Mouse (Mus musculus) CH12.LX (cell line): ENCODE measurements at regions not wholly inside any gene's neighbourhood (a gene's known extent, or its start where the extent isn't known, plus 50 kb on each side); places are given as distances from the start of the nearest gene placed in this dataset.

ENCODE experiments used
- BHLHE40 ChIP-seq: IDR thresholded peaks from 2 replicates; pipeline ENCODE4 v1.6.1; 2011; ENCODE audit warnings: mild to moderate bottlenecking, low read depth, low read length, improper control_type of control experiment
- CTCF ChIP-seq, 2 experiments: IDR thresholded peaks in 1 of 2; conservative IDR thresholded peaks in 1 of 2; 2 replicates each; pipeline ENCODE4 v1.5.1; 2011 to 2012; ENCODE audit warnings: low read depth in 2 of 2, low read length in 2 of 2, improper control_type of control experiment in 1 of 2, inconsistent platforms in 1 of 2, mild to moderate bottlenecking in 1 of 2, moderate library complexity in 1 of 2
- JUND ChIP-seq: conservative IDR thresholded peaks from 2 replicates; pipeline ENCODE4 v1.6.1; 2011; ENCODE audit warnings: low read depth, low read length, improper control_type of control experiment
- KAT2A ChIP-seq: IDR thresholded peaks from 2 replicates; pipeline ENCODE4 v1.6.1; 2012; ENCODE audit warnings: low read length, improper control_type of control experiment, inconsistent platforms; ENCODE audit not compliant: insufficient replicate concordance
- MEF2A ChIP-seq: IDR thresholded peaks from 2 replicates; pipeline ENCODE4 v1.6.1; 2014; ENCODE audit warnings: low read depth, mild to moderate bottlenecking, inconsistent platforms, low read length, improper control_type of control experiment, borderline replicate concordance
- MYC ChIP-seq: IDR thresholded peaks from 2 replicates; pipeline ENCODE4 v1.6.1; 2011; ENCODE audit warnings: low read depth, mild to moderate bottlenecking, improper control_type of control experiment, low read length
- NRF1 ChIP-seq: IDR thresholded peaks from 2 replicates; pipeline ENCODE4 v1.6.1; 2014; ENCODE audit warnings: low read depth, mild to moderate bottlenecking, inconsistent platforms, low read length, improper control_type of control experiment, moderate library complexity
- POLR2A ChIP-seq: IDR thresholded peaks from 2 replicates; pipeline ENCODE4 v1.6.1; 2011; ENCODE audit warnings: low read depth, mild to moderate bottlenecking, improper control_type of control experiment, low read length
- SIN3A ChIP-seq: IDR thresholded peaks from 2 replicates; pipeline ENCODE4 v1.6.1; 2012; ENCODE audit warnings: low read length, improper control_type of control experiment, inconsistent platforms
- UBTF ChIP-seq: IDR thresholded peaks from 2 replicates; pipeline ENCODE4 v1.6.1; 2012; ENCODE audit warnings: low read depth, mild to moderate bottlenecking, inconsistent platforms, low read length, improper control_type of control experiment, moderate library complexity
- USF2 ChIP-seq: conservative IDR thresholded peaks from 2 replicates; pipeline ENCODE4 v1.6.1; 2011; ENCODE audit warnings: low read depth, low read length, improper control_type of control experiment
- ZC3H11A ChIP-seq: IDR thresholded peaks from 2 replicates; pipeline ENCODE4 v1.6.1; 2012; ENCODE audit warnings: low read depth, mild to moderate bottlenecking, inconsistent platforms, low read length, improper control_type of control experiment
- ZKSCAN1 ChIP-seq: IDR thresholded peaks from 2 replicates; pipeline ENCODE4 v1.6.1; 2012; ENCODE audit warnings: low read depth, inconsistent platforms, low read length, improper control_type of control experiment, borderline replicate concordance
- ZNF384 ChIP-seq: IDR thresholded peaks from 2 replicates; pipeline ENCODE4 v1.6.1; 2012; ENCODE audit warnings: low read depth, low read length, improper control_type of control experiment, inconsistent platforms

GRCm38 (mm10) chr10:119061958-119062599 lies 177.8 kb downstream of the Cand1 start:
- TF ChIP-seq ZNF384: no peak
- no peak for TF ChIP-seq CTCF (conservative IDR thresholded peaks at IDR 0.05 in 1 of 2, IDR thresholded peaks at IDR 0.05 in 1 of 2; ENCODE audit: low read depth in 2 of 2, low read length in 2 of 2)
- TF ChIP-seq UBTF: no peak
- no peak for TF ChIP-seq BHLHE40
- TF ChIP-seq POLR2A: no peak
- TF ChIP-seq USF2: no peak
- no peak for TF ChIP-seq MYC
- TF ChIP-seq NRF1: no peak
- no peak for TF ChIP-seq ZKSCAN1
- no peak for TF ChIP-seq JUND
- TF ChIP-seq KAT2A: no peak
- TF ChIP-seq SIN3A: no peak
- TF ChIP-seq MEF2A: no peak
- TF ChIP-seq ZC3H11A: no peak
